In the genomic region with DNA sequence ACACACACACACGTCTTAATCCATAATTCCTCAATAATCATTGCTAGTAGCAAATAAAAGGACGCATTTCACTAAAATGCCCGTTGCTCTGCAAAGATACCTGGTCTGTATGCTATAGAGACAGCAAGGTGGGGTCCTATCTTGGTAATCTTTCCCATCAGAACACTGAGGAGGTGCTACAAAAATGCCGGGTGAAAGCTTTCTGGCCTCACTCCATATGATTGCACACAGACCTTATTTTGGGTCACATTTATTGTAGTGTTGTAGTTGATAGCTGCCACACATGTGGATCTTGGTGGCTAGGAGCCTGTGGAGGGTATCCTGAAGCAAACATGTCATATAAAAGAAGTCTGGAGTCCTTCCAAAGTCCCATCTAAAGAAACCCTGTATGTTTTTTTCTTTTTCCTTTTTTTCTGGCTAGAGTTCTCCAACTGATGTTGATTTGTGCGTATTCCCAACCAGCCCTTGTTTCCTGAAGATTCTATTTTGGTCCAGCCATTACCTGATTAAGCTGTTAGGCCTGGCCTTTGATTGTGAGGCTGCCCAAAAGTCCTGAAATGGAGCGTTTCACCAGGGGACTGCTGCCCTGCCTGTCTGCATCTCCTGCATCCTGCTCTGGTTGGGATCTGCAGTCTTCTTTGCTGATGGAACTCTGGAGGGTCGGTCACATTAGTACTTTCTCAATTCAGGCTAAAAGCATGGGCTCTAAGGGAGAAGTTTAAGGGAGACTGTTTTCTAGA, we compare ENCODE assay signal across 23 mouse cellular contexts. TPM values are rescaled to one million over a fixed set of nuclear protein-coding genes. Genes with fewer than 3 reads are reported as not detected.
DNase-seq lines count a peak whose midpoint lies in the region; ATAC-seq and TF ChIP-seq lines count a peak whose summit lies in the region.
"Had no signal": no experiment of that assay in that cellular context is flagged by ENCODE, and none has a peak within 500 bp of the region (broad histone marks: within the 10 kb centered on the region; RNA-seq: fewer than 3 reads in every experiment).

No protein-coding gene starts in this region.

- H3K36me3 ChIP-seq in heart, embryonic 12.5 days = peaks cover 5% of the 10 kb centered on the region; the same call in 1 of the 2 replicates
- no peaks in the 10 kb centered on the region for H3K36me3 ChIP-seq in intestine, postnatal 0 days (ENCODE audit: control insufficient read depth, insufficient read depth)
- no peaks in the 10 kb centered on the region for H3K36me3 ChIP-seq in intestine, embryonic 15.5 days
- H3K36me3 ChIP-seq in stomach, postnatal 0 days (ENCODE audit: control insufficient read depth, insufficient read depth, low read length) = no peaks in the 10 kb centered on the region
- H3K36me3 ChIP-seq: forebrain, embryonic 10.5 days; hindbrain, embryonic 15.5 days; midbrain, embryonic 15.5 days; neural tube, embryonic 12.5 days had no signal

- no peak overlapping the region for H3K9ac ChIP-seq in heart, embryonic 12.5 days
- no peak overlapping the region for H3K9ac ChIP-seq in intestine, postnatal 0 days (ENCODE audit: low read depth, low read length)
- no peak overlapping the region for H3K9ac ChIP-seq in intestine, embryonic 15.5 days
- H3K9ac ChIP-seq in stomach, postnatal 0 days (ENCODE audit: low read length) = no peak overlapping the region
- H3K9ac ChIP-seq: forebrain, postnatal 0 days; hindbrain, embryonic 15.5 days; midbrain, embryonic 15.5 days; neural tube, embryonic 12.5 days had no signal

- peak overlapping the region; percentile 26; the same call in 1 of the 2 replicates for H3K27ac ChIP-seq in heart, embryonic 12.5 days (ENCODE audit: poor library complexity, severe bottlenecking)
- 0 out of 2 replicates have a peak overlapping the region, but pooled peaks have one; percentile 21 for H3K27ac ChIP-seq in intestine, postnatal 0 days (ENCODE audit: low read depth, low read length)
- no peak overlapping the region for H3K27ac ChIP-seq in intestine, embryonic 15.5 days
- H3K27ac ChIP-seq in stomach, postnatal 0 days (replicated peaks) = no peak overlapping the region
- H3K27ac ChIP-seq: forebrain, embryonic 10.5 days; hindbrain, embryonic 15.5 days; midbrain, embryonic 15.5 days; neural tube, embryonic 12.5 days had no signal

- TF ChIP-seq EP300 in stomach, postnatal 0 days (optimal IDR thresholded peaks at IDR 0.05) = no peak

- H3K4me2 ChIP-seq in heart, embryonic 12.5 days = no peak overlapping the region
- H3K4me2 ChIP-seq in intestine, postnatal 0 days (replicated peaks; ENCODE audit: low read depth) = no peak overlapping the region
- H3K4me2 ChIP-seq in intestine, embryonic 15.5 days (replicated peaks) = no peak overlapping the region
- no peak overlapping the region for H3K4me2 ChIP-seq in stomach, postnatal 0 days (replicated peaks; ENCODE audit: low read depth)
- H3K4me2 ChIP-seq: hindbrain, embryonic 15.5 days; midbrain, embryonic 15.5 days; neural tube, embryonic 12.5 days had no signal

- TF ChIP-seq CTCF in intestine, postnatal 0 days (IDR thresholded peaks at IDR 0.05; ENCODE audit: low read depth) = no peak
- no peak for TF ChIP-seq CTCF in stomach, postnatal 0 days (IDR thresholded peaks at IDR 0.05; ENCODE audit: low read depth)

- WGBS in heart, embryonic 12.5 days = 50% methylated on average over 7 of the region's 7 CpGs
- WGBS in intestine, postnatal 0 days = 77% methylated on average over 7 of the region's 7 CpGs
- WGBS in intestine, embryonic 15.5 days = 73% methylated on average over 7 of the region's 7 CpGs
- 80% methylated on average over 7 of the region's 7 CpGs for WGBS in stomach, postnatal 0 days

- H3K27me3 ChIP-seq in heart, embryonic 12.5 days (replicated peaks) = no peaks in the 10 kb centered on the region
- H3K27me3 ChIP-seq in intestine, postnatal 0 days (replicated peaks; ENCODE audit: control insufficient read depth, insufficient read depth, low read length) = no peaks in the 10 kb centered on the region
- H3K27me3 ChIP-seq in intestine, embryonic 15.5 days (replicated peaks) = no peaks in the 10 kb centered on the region
- H3K27me3 ChIP-seq in stomach, postnatal 0 days (ENCODE audit: control insufficient read depth, insufficient read depth, low read length) = no peaks in the 10 kb centered on the region
- H3K27me3 ChIP-seq: hindbrain, embryonic 15.5 days; midbrain, embryonic 15.5 days; neural tube, embryonic 12.5 days had no signal

- H3K9me3 ChIP-seq in heart, embryonic 12.5 days (replicated peaks) = no peaks in the 10 kb centered on the region
- no peaks in the 10 kb centered on the region for H3K9me3 ChIP-seq in intestine, postnatal 0 days (ENCODE audit: control insufficient read depth)
- no peaks in the 10 kb centered on the region for H3K9me3 ChIP-seq in intestine, embryonic 15.5 days
- no peaks in the 10 kb centered on the region for H3K9me3 ChIP-seq in stomach, postnatal 0 days (ENCODE audit: control insufficient read depth, low read length)
- H3K9me3 ChIP-seq: forebrain, embryonic 10.5 days; hindbrain, embryonic 15.5 days; midbrain, embryonic 15.5 days; neural tube, embryonic 12.5 days had no signal

- H3K4me3 ChIP-seq in heart, embryonic 12.5 days = no peak overlapping the region
- H3K4me3 ChIP-seq in intestine, postnatal 0 days (ENCODE audit: low read depth, low read length) = no peak overlapping the region
- no peak overlapping the region for H3K4me3 ChIP-seq in intestine, embryonic 15.5 days (replicated peaks)
- H3K4me3 ChIP-seq in stomach, postnatal 0 days (ENCODE audit: low read depth, low read length) = no peak overlapping the region
- H3K4me3 ChIP-seq: forebrain, embryonic 10.5 days; hindbrain, embryonic 15.5 days; midbrain, embryonic 15.5 days; neural tube, embryonic 12.5 days had no signal

- peak; percentile 12 to 65 for DNase-seq in adrenal gland, adult (ENCODE audit: inconsistent age in 2 of 2, low spot score in 1 of 2)
- no peak for DNase-seq in adrenal gland, adult 2 months
- DNase-seq in heart, postnatal 14 days = no peak
- DNase-seq in stomach, postnatal 0 days (ENCODE audit: low spot score) = peak; percentile 8
- DNase-seq: cerebellum, adult 11 months; cerebellum, postnatal 10 days; forebrain, postnatal 0 days; gastrocnemius, postnatal 36 days; kidney, adult 11 months; kidney, postnatal 10 days; left cerebral cortex, postnatal 4 days; lung, postnatal 4 days; retina, postnatal 1 day; right cerebral cortex, postnatal 25 days; thymus, postnatal 25 days had no signal

- intact Hi-C loops in heart, postnatal 14 days (cut with DNase I) = no loop called here

- H3K4me1 ChIP-seq in heart, embryonic 12.5 days (replicated peaks) = peaks cover 65% of the 10 kb centered on the region
- no peaks in the 10 kb centered on the region for H3K4me1 ChIP-seq in intestine, postnatal 0 days (replicated peaks; ENCODE audit: control insufficient read depth, insufficient read depth, low read length)
- H3K4me1 ChIP-seq in intestine, embryonic 15.5 days (replicated peaks) = peaks cover 9% of the 10 kb centered on the region
- H3K4me1 ChIP-seq in stomach, postnatal 0 days (replicated peaks; ENCODE audit: control insufficient read depth, insufficient read depth) = peaks cover 7% of the 10 kb centered on the region; the same call in 1 of the 2 replicates

- no peak for ATAC-seq in heart, embryonic 12.5 days (ENCODE audit: insufficient number of reproducible peaks, low FRiP score)
- no peak for ATAC-seq in intestine, postnatal 0 days
- ATAC-seq in intestine, embryonic 15.5 days = no peak
- ATAC-seq in stomach, postnatal 0 days (ENCODE audit: low FRiP score, low TSS enrichment) = no peak
- ATAC-seq: activated CD4-positive, CD25-positive, alpha-beta regulatory T cell, adult 4 months; forebrain, postnatal 0 days had no signal

RNA-seq across cellular contexts. Expression of a gene that starts 8.0 kb away (rescaled TPM):
- total RNA-seq in adrenal gland, adult 2 months (2021) = 10 to 100 TPM; 28.4 to 32.8 TPM
- 26.1 and 36.0 TPM in 2 replicates for polyA plus RNA-seq in adrenal gland, adult 2 months (2012; rRNA removed)
- polyA plus RNA-seq in heart, embryonic 12.5 days (2016; fragmentation: Nextera tagmentation; extraction: Ambion mirVana) = 23.0 and 26.3 TPM in 2 replicates
- total RNA-seq in heart, postnatal 14 days (2021) = 10 to 100 TPM; 23.2 to 24.0 TPM
- 26.1 and 27.4 TPM in 2 replicates for polyA plus RNA-seq in intestine, postnatal 0 days (2015; fragmentation: Nextera tagmentation; extraction: Ambion mirVana)
- polyA plus RNA-seq in intestine, embryonic 15.5 days (2015; fragmentation: Nextera tagmentation; extraction: Ambion mirVana) = 5.9 and 6.5 TPM in 2 replicates
- 16.8 and 17.8 TPM in 2 replicates for polyA plus RNA-seq in stomach, postnatal 0 days (2015; fragmentation: Nextera tagmentation; extraction: Ambion mirVana)

Comparison
In these comparisons a context has a peak if more than half of its experiments do, and no peak if none do; other contexts are left out.
1. DNase-seq: peak in adrenal gland, adult (2 of 2) and stomach, postnatal 0 days (single experiment); none in adrenal gland, adult 2 months (single experiment) and heart, postnatal 14 days (0 of 2).
2. H3K27ac ChIP-seq: peak in heart, embryonic 12.5 days (single experiment) and intestine, postnatal 0 days (single experiment); none in intestine, embryonic 15.5 days (single experiment) and stomach, postnatal 0 days (single experiment).